Mouse (Mus musculus) embryonic facial prominence, embryonic 11.5 days (tissue): ENCODE results near the gene Abhd16a. TPM values are rescaled to one million over a fixed set of nuclear protein-coding genes. Genes with fewer than 3 reads are reported as not detected.
A peak's percentile ranks its signal among the peaks of the same experiment; 100 is the strongest.

ENCODE experiments used
- ATAC-seq: fragments of 200-750 bp; cut with Nextera tagmentation; replicated peaks from 2 replicates; pipeline ENCODE4 v1.8.0; 2017; ENCODE audit warnings: low read depth; ENCODE audit not compliant: insufficient number of reproducible peaks, low FRiP score, low TSS enrichment
- DNase-seq: peaks from one replicate; pipeline ENCODE4 v3.0.0-alpha.2; 2015; ENCODE audit warnings: low spot score
- H3K27ac ChIP-seq: fragments of 300-500 bp; sonication (generic); replicated peaks from 2 replicates; pipeline ENCODE4 v1.5.1; 2014; ENCODE audit warnings: mild to moderate bottlenecking, low read depth, low read length, control low read depth
- H3K27me3 ChIP-seq: fragments of 300-500 bp; sonication (generic); 2 replicates; pipeline ENCODE4 v1.6.1; 2014; ENCODE audit warnings: mild to moderate bottlenecking, low read length, moderate library complexity, mixed read lengths; ENCODE audit not compliant: control insufficient read depth, insufficient read depth
- H3K36me3 ChIP-seq: fragments of 300-500 bp; sonication (generic); replicated peaks from 2 replicates; pipeline ENCODE4 v1.6.1; 2014; ENCODE audit warnings: low read depth, mild to moderate bottlenecking, low read length, moderate library complexity, mixed read lengths; ENCODE audit not compliant: control insufficient read depth, insufficient read depth
- H3K4me1 ChIP-seq: fragments of 300-500 bp; sonication (generic); 2 replicates; pipeline ENCODE4 v1.6.1; 2014; ENCODE audit warnings: low read length, mixed read lengths; ENCODE audit not compliant: control insufficient read depth, insufficient read depth
- H3K4me2 ChIP-seq: fragments of 300-500 bp; sonication (generic); 2 replicates; pipeline ENCODE4 v1.6.1; 2014; ENCODE audit warnings: low read depth, mild to moderate bottlenecking, control low read depth, low read length, moderate library complexity
- H3K4me3 ChIP-seq: fragments of 300-500 bp; sonication (generic); 2 replicates; pipeline ENCODE4 v1.5.1; 2014; ENCODE audit warnings: low read depth, low read length, control low read depth
- H3K9ac ChIP-seq: fragments of 300-500 bp; sonication (generic); replicated peaks from 2 replicates; pipeline ENCODE4 v1.6.1; 2014; ENCODE audit warnings: mild to moderate bottlenecking, control low read depth, low read length
- H3K9me3 ChIP-seq: fragments of 300-500 bp; sonication (generic); replicated peaks from 2 replicates; pipeline ENCODE4 v1.6.1; 2016; ENCODE audit warnings: mild to moderate bottlenecking, low read length, inconsistent platforms, mixed read lengths; ENCODE audit not compliant: control insufficient read depth
- WGBS: fragments of 180-500 bp; shearing (Covaris S2); extraction: QIAGEN DNeasy Blood & Tissue Kit; methylation state at CpG from one replicate; pipeline ENCODE4 v1.1.7; 2014; 5-methylcytosine and 5-hydroxymethylcytosine counted together
- polyA plus RNA-seq: library from polyadenylated mRNA; unstranded; fragments of >200 nt; fragmentation: Nextera tagmentation; extraction: Ambion mirVana; gene quantifications from 2 replicates; pipeline ENCODE4 v1.2.1, GENCODE M21; 2014

Abhd16a gene
- polyA plus RNA-seq, 1 experiment from 2014 or later: 38.5 TPM

DNA sequence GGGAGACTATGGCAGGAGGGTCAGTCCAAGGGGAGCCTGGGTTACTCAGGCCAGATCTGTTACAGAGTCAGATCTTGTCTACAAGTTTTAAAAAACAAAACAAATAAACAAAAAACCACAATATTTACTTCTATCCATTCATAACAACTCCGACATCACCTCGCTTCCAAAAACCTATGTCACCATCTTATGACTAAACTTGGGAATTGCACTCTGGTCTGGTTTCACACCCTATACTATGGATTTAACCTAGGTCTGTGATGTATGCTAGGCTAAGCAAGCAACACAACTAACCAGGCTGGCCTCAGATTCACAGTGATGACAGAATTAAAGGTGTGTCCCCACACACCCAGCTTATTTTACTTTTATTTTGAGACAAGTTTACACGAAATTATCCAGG, 17.5 kb downstream of the Abhd16a start:
- Histone ChIP-seq H3K4me3 (no peak overlapping the region), H3K9me3 (no peaks in the 10 kb centered on the region), H3K36me3 (no peaks in the 10 kb centered on the region), H3K27ac (no peak overlapping the region), H3K4me2 (no peak overlapping the region; the same call in 1 of the 2 replicates), H3K27me3 (no peaks in the 10 kb centered on the region), H3K4me1 (no peaks in the 10 kb centered on the region), H3K9ac (no peak overlapping the region)
- DNase-seq (no peak), ATAC-seq (no peak)
- 71% methylated on average over 3 of the region's 3 CpGs for WGBS

DNA sequence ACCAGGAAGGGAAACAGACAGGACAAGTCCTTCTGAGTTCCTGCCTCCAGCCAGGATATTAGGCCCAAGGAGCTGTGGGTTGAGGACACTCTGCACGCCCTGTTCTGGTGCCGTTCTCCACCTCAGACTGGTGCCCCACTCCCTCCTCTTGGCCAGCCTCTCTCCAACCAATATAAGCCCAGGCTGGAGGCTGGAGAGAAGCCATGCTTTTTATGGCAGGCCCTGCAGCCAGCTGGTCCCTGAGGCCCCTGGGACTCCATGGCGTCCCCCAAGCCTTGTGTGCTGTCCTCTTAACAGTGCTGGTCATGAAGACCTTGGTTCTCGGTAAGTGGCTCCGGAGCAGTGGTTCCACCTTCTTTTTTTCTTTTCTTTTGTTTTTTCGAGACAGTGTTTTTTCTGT, 19.0 kb downstream of the Abhd16a start, which contains the start of gene Ly6g5c:
Gene Ly6g5c (plus strand): TSS at position 183 of the 400 bp plus-strand sequence.
- Histone ChIP-seq H3K4me1 (no peaks in the 10 kb centered on the region), H3K27me3 (no peaks in the 10 kb centered on the region), H3K4me3 (no peak within 1 kb of the TSS), H3K36me3 (no peaks in the 10 kb centered on the region), H3K9ac (no peak within 1 kb of the TSS), H3K27ac (no peak within 1 kb of the TSS), H3K9me3 (no peaks in the 10 kb centered on the region), H3K4me2 (no peak within 1 kb of the TSS)
- DNase-seq (no peak), ATAC-seq (no peak; the same call in 1 of the 2 replicates)
- 92% methylated on average over 6 of the region's 6 CpGs for WGBS

DNA sequence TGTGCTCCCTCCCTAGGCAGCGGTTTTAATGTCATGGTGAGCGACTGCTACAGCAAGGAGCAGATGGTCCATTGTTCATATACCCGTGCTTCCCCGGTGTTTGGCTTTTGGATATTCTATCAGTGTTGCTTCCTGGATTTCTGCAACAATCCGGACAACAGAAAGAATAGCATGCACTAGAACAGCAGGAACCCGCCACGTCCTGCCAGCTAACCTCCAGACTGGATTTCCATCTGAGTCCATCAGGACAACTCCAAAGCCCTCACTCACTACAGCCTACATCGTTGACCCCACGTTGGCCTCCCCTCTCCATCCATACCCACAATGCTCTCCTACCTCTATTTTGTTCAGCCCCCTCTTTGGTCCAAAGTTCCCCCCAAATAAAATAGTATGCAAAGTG, 22.7 kb downstream of the Abhd16a start:
- no peak overlapping the region for H3K4me2 ChIP-seq
- H3K36me3 ChIP-seq: peaks cover 4% of the 10 kb centered on the region
- no peak overlapping the region for H3K9ac ChIP-seq
- ATAC-seq (no peak), DNase-seq (no peak)
- H3K27ac ChIP-seq: no peak overlapping the region
- no peaks in the 10 kb centered on the region for H3K27me3 ChIP-seq
- H3K4me3 ChIP-seq: no peak overlapping the region
- WGBS: 83% methylated on average over 9 of the region's 9 CpGs
- H3K9me3 ChIP-seq: no peaks in the 10 kb centered on the region
- no peaks in the 10 kb centered on the region for H3K4me1 ChIP-seq

DNA sequence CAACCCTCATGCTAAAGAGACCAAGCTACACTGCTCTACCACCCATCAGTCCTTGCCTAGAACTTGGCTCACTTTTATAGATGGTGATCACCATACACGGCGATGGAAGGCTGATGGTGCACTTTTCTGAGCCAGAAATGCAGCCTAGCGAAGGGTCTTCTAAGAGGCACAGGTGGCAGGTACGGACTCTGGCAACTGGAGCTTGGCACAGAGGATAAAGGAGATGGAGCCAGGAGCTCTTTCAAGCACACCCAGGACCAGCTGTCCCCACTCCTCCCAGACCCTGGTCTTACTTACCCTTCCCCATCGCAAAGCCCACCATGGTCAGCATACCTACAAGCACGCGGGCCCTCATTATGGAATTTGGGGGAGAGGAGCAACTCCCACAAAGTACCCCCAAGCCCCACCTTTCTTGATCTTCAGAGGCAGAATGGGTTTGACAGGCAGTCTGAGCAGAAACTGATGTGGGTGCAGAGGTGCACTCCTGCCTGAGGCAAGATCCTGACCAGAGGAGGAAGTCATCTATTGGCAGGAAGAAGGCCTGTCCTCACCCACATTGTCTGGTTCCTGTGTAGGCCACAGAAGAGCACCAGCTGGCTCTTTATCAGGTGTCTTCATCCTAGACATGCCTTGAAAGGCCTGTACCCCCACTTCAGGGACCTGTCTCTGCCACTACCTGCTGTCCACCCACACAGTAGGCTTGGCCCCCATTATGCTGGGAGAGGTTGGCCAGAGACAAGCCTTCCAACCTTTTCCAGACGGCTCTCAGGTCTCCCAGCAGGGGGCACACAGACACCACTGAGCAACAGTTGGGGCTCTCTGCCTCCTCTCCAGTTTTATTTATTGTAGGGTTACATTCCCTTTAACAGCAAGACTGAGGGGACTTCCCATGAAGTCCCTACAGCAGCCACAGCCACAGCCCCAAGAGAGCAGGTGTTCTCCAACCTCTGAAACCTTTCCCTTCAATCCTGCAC, 26.3 kb downstream of the Abhd16a start, which contains the start of gene Ly6g5b:
Gene Ly6g5b (minus strand): TSS at position 383 of the 974 bp plus-strand sequence.
- H3K36me3 ChIP-seq: peaks cover 15% of the 10 kb centered on the region
- DNase-seq: peak; percentile 30
- no peak within 1 kb of the TSS for H3K4me2 ChIP-seq

DNA sequence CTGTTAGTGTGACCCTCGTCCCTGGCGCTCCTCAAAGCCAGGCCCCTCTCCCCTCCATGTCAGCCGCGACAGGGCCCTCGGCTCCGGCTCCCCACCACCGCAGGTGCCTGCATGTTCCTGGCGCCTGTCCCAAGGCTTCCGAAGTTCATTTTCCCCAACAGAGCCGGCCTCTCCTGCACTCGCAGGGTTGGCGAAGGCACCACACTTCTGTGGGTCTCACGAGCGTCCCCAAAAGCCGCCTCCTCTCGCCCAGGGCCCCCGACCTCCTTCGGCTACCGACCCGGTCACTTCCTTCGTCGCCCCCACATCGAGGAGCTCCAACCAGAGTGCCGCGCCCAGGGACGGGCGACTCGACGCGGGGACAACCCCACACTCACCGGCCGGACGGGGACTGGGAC, 31.7 kb downstream of the Abhd16a start:
- H3K9ac ChIP-seq: peak overlapping the region; percentile 83
- H3K4me1 ChIP-seq: peaks cover 4% of the 10 kb centered on the region; the same call in 1 of the 2 replicates
- H3K4me2 ChIP-seq: peak overlapping the region; percentile 92
- no peak overlapping the region for H3K27ac ChIP-seq
- peaks cover 19% of the 10 kb centered on the region for H3K36me3 ChIP-seq
- WGBS: 0% methylated on average over 33 of the region's 33 CpGs
- peak overlapping the region; percentile 89 for H3K4me3 ChIP-seq
- no peaks in the 10 kb centered on the region for H3K27me3 ChIP-seq
- no peaks in the 10 kb centered on the region for H3K9me3 ChIP-seq
- no peak; the same call in 1 of the 2 replicates for ATAC-seq
- DNase-seq: no peak

More for the DNA sequence above, 26.3 kb downstream of the Abhd16a start, which contains the start of gene Ly6g5b:
- H3K9ac ChIP-seq: no peak within 1 kb of the TSS
- no peak within 1 kb of the TSS for H3K4me3 ChIP-seq
- H3K4me1 ChIP-seq: peaks cover 2% of the 10 kb centered on the region; the same call in 1 of the 2 replicates
- no peaks in the 10 kb centered on the region for H3K9me3 ChIP-seq
- no peak within 1 kb of the TSS for H3K27ac ChIP-seq
- 84% methylated on average over 8 of the region's 8 CpGs for WGBS
- H3K27me3 ChIP-seq: no peaks in the 10 kb centered on the region
- no peak for ATAC-seq

DNA sequence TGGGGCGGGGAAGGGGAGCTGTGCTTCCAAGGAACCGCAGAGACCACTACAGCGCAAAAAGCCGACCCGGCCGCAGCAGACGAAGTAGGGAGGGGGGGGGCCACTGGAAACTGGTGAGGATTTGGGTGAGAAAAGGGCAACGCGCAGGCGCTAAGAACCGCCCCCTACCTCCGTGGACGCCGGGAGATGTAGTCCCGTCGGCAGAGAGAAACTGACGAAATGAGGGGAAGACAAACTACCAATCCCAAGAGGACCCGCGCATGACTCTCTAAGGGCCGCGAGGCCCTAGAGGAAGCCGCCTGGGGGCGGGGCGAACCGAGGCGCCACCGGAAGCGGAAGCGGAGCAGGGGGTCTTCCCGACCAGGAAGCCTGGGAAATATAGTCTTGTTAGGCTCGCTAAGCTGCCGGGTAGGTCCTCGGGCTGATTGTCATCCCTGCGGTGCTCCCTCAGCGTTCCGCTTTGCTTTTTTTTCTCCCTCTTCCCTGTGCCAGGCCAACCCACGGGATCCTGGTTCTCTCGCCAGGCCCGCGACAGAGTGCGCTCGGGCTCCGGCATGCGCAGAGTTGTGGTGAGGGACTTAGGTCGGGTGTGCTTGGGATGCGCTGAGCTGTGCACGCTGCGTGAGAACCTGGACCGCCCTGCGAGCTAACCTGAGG, 32.2 kb downstream of the Abhd16a start, which contains the start of gene Gpank1:
Gene Gpank1 (plus strand): TSS at position 313 of the 657 bp plus-strand sequence.
- H3K27ac ChIP-seq: peak within 1 kb of the TSS; percentile 77
- DNase-seq: peak; percentile 99
- no peaks in the 10 kb centered on the region for H3K27me3 ChIP-seq
- H3K4me2 ChIP-seq: peak within 1 kb of the TSS; percentile 92
- ATAC-seq: peak; percentile 94
- H3K4me1 ChIP-seq: peaks cover 4% of the 10 kb centered on the region; the same call in 1 of the 2 replicates
- H3K9ac ChIP-seq: peak within 1 kb of the TSS; percentile 83
- H3K4me3 ChIP-seq: peak within 1 kb of the TSS; percentile 89
- under 1% methylated on average over 49 of the region's 50 CpGs for WGBS
- H3K36me3 ChIP-seq: peaks cover 18% of the 10 kb centered on the region
- H3K9me3 ChIP-seq: no peaks in the 10 kb centered on the region

DNA sequence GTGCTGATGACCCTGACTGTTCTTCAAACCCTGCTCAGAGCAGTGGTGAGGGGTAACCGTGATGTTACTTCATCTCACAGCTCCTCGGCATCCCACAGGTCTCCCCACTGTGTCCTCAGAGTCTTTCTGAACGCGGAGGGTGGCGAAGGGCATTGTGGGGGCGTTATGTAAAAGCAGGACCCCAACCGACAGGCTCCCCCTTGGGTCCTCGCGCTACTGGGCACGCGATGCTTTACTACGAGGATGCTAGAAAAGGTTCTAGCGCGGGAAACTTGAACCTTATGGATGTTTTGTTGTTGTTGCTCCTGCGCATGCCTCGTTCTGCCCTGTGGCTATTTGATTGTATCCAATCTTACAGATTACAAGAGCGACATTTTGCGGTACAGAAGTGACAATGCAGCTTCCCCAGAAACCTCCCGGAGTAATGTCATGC, 32.8 kb downstream of the Abhd16a start, which contains the start of gene Csnk2b:
Gene Csnk2b (minus strand): TSS at position 183 of the 433 bp plus-strand sequence.
- Histone ChIP-seq H3K36me3 (peaks cover 16% of the 10 kb centered on the region), H3K9me3 (no peaks in the 10 kb centered on the region), H3K9ac (peak within 1 kb of the TSS; percentile 83), H3K4me2 (peak within 1 kb of the TSS; percentile 92), H3K27ac (peak within 1 kb of the TSS; percentile 77), H3K27me3 (no peaks in the 10 kb centered on the region), H3K4me3 (peak within 1 kb of the TSS; percentile 89), H3K4me1 (peaks cover 4% of the 10 kb centered on the region; the same call in 1 of the 2 replicates)
- ATAC-seq: no peak
- DNase-seq: peak; percentile 76
- WGBS: under 1% methylated on average over 19 of the region's 19 CpGs
